Mouse (Mus musculus): ENCODE results near the gene Foxl2.

GRCm38 (mm10) chr9:98954391-98955102 lies 541 bp upstream of the Foxl2 start:
- TF ChIP-seq CTCF (IDR thresholded peaks at IDR 0.05; ENCODE audit: low read depth, low read length) (no peak), POLR2A (IDR thresholded peaks at IDR 0.05; ENCODE audit: borderline replicate concordance, low read depth, low read length) (no peak)

Data from bone marrow macrophage, adult 2 months (primary cell).